Mouse (Mus musculus) heart, postnatal 0 days (tissue): ENCODE results near the gene Sox1.

Experiments used
- CTCF ChIP-seq: IDR thresholded peaks from 2 replicates; pipeline ENCODE4 v1.5.1; 2016; ENCODE audit warnings: antibody characterized with exemption, control low read depth, low read depth
- EP300 ChIP-seq: IDR thresholded peaks from 2 replicates; pipeline ENCODE4 v1.6.1; 2016; ENCODE audit warnings: antibody characterized with exemption, low read depth

DNA sequence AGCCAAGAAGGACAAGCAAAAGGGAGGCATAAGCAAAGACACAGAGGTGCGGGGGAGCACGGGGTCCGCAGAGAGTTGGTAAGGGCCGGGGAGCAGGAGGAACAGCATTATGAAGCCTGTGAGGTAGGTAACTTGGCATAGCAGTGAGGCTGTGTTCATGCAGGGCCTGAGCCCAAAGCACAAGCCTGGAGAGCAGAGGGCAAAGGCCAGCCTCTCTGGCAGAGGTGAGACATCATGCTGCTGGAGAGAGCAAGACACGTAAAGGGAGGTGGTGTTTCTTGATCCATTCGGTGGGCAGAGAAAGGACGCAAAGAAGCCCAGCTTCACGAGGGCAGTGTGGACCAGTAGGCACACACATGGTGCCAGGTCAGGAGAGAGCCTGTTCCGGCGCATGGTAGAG lies 44.8 kb downstream of the Sox1 start:
- TF ChIP-seq CTCF (no peak), EP300 (no peak)
